Mouse (Mus musculus): ENCODE results near the gene St6galnac6. TPM values are rescaled to one million over a fixed set of nuclear protein-coding genes. Genes with fewer than 3 reads are reported as not detected.

The St6galnac6 gene
- total and polyA plus RNA-seq, 2 experiments: 38.0 to 90.0 TPM

GRCm38 (mm10) chr2:32644799-32645475, 45.4 kb downstream of the St6galnac6 start:
- peaks cover 6% of the 10 kb centered on the region for H3K4me1 ChIP-seq (ENCODE audit: control insufficient read depth, insufficient read depth, low read length)
- WGBS: 91% methylated on average over 8 of the region's 8 CpGs
- TF ChIP-seq POLR2A (IDR thresholded peaks at IDR 0.05; ENCODE audit: extremely low read depth, insufficient read depth, low read length): no peak
- no peak for TF ChIP-seq CTCF (IDR thresholded peaks at IDR 0.05; ENCODE audit: low read depth, low read length)
- H3K4me3 ChIP-seq (ENCODE audit: insufficient read depth, low read depth, low read length): no peak overlapping the region
- H3K79me2 ChIP-seq (ENCODE audit: control insufficient read depth, insufficient read depth, low read length): no peaks in the 10 kb centered on the region
- H3K27ac ChIP-seq (replicated peaks; ENCODE audit: insufficient read depth, low read depth, low read length): peak overlapping the region; percentile 33; the same call in 1 of the 2 replicates
- no peak for DNase-seq (ENCODE audit: extremely low read depth, low read depth, low spot score)
- no peaks in the 10 kb centered on the region for H3K36me3 ChIP-seq (ENCODE audit: control insufficient read depth, insufficient read depth, low read length)
- H3K9ac ChIP-seq (ENCODE audit: low read depth, low read length): no peak overlapping the region
- H3K27me3 ChIP-seq (ENCODE audit: control insufficient read depth, insufficient read depth, low read length): no peaks in the 10 kb centered on the region

GRCm38 (mm10) chr2:32645647-32646046, 46.1 kb downstream of the St6galnac6 start:
- Histone ChIP-seq H3K9ac (ENCODE audit: low read depth, low read length) (no peak overlapping the region), H3K79me2 (ENCODE audit: control insufficient read depth, insufficient read depth, low read length) (no peaks in the 10 kb centered on the region), H3K4me1 (ENCODE audit: control insufficient read depth, insufficient read depth, low read length) (peaks cover 6% of the 10 kb centered on the region), H3K27ac (replicated peaks; ENCODE audit: insufficient read depth, low read depth, low read length) (peak overlapping the region; percentile 33), H3K36me3 (ENCODE audit: control insufficient read depth, insufficient read depth, low read length) (no peaks in the 10 kb centered on the region), H3K27me3 (ENCODE audit: control insufficient read depth, insufficient read depth, low read length) (no peaks in the 10 kb centered on the region), H3K4me3 (ENCODE audit: insufficient read depth, low read depth, low read length) (no peak overlapping the region)
- WGBS: 72% methylated on average over 3 of the region's 3 CpGs
- DNase-seq (ENCODE audit: extremely low read depth, low read depth, low spot score): no peak
- TF ChIP-seq CTCF (IDR thresholded peaks at IDR 0.05; ENCODE audit: low read depth, low read length) (no peak), POLR2A (IDR thresholded peaks at IDR 0.05; ENCODE audit: extremely low read depth, insufficient read depth, low read length) (no peak)

GRCm38 (mm10) chr2:32646379-32647056, 47.0 kb downstream of the St6galnac6 start, which contains the start of gene Eng:
Gene Eng (plus strand): TSS chr2:32646595.
- Histone ChIP-seq H3K27me3 (ENCODE audit: control insufficient read depth, insufficient read depth, low read length) (no peaks in the 10 kb centered on the region), H3K79me2 (ENCODE audit: control insufficient read depth, insufficient read depth, low read length) (peaks cover 6% of the 10 kb centered on the region; the same call in 1 of the 2 replicates), H3K36me3 (ENCODE audit: control insufficient read depth, insufficient read depth, low read length) (no peaks in the 10 kb centered on the region), H3K4me1 (ENCODE audit: control insufficient read depth, insufficient read depth, low read length) (peaks cover 3% of the 10 kb centered on the region), H3K4me3 (ENCODE audit: insufficient read depth, low read depth, low read length) (peak within 1 kb of the TSS; percentile 87), H3K27ac (replicated peaks; ENCODE audit: insufficient read depth, low read depth, low read length) (peak within 1 kb of the TSS; percentile 80), H3K9ac (ENCODE audit: low read depth, low read length) (peak within 1 kb of the TSS; percentile 89)
- WGBS: 49% methylated on average over 31 of the region's 31 CpGs
- no peak for DNase-seq (ENCODE audit: extremely low read depth, low read depth, low spot score)
- 0 out of 2 replicates have a peak, but pooled peaks have one; percentile 54 for TF ChIP-seq POLR2A (IDR thresholded peaks at IDR 0.05; ENCODE audit: extremely low read depth, insufficient read depth, low read length)
- TF ChIP-seq CTCF (IDR thresholded peaks at IDR 0.05; ENCODE audit: low read depth, low read length): no peak

- Histone ChIP-seq H3K27ac (replicated peaks; ENCODE audit: insufficient read depth, low read depth, low read length) (peak overlapping the region; percentile 80), H3K4me3 (ENCODE audit: insufficient read depth, low read depth, low read length) (peak overlapping the region; percentile 87), H3K79me2 (ENCODE audit: control insufficient read depth, insufficient read depth, low read length) (peaks cover 6% of the 10 kb centered on the region; the same call in 1 of the 2 replicates), H3K9ac (ENCODE audit: low read depth, low read length) (peak overlapping the region; percentile 89), H3K4me1 (ENCODE audit: control insufficient read depth, insufficient read depth, low read length) (peaks cover 3% of the 10 kb centered on the region), H3K27me3 (ENCODE audit: control insufficient read depth, insufficient read depth, low read length) (no peaks in the 10 kb centered on the region), H3K36me3 (ENCODE audit: control insufficient read depth, insufficient read depth, low read length) (no peaks in the 10 kb centered on the region)
- 64% methylated on average over 7 of the region's 7 CpGs for WGBS
- no peak for TF ChIP-seq CTCF (IDR thresholded peaks at IDR 0.05; ENCODE audit: low read depth, low read length)
- no peak for TF ChIP-seq POLR2A (IDR thresholded peaks at IDR 0.05; ENCODE audit: extremely low read depth, insufficient read depth, low read length)
- DNase-seq (ENCODE audit: extremely low read depth, low read depth, low spot score): peak; percentile 15
These were observed 47.9 kb downstream of the St6galnac6 start for GRCm38 (mm10) chr2:32647366-32647765.

GRCm38 (mm10) chr2:32653764-32654163, 54.3 kb downstream of the St6galnac6 start:
- Histone ChIP-seq H3K4me1 (ENCODE audit: control insufficient read depth, insufficient read depth, low read length) (0 out of 2 replicates have a peak, but pooled peaks cover 2% of the 10 kb centered on the region), H3K36me3 (ENCODE audit: control insufficient read depth, insufficient read depth, low read length) (no peaks in the 10 kb centered on the region), H3K4me3 (ENCODE audit: insufficient read depth, low read depth, low read length) (no peak overlapping the region; the same call in 1 of the 2 replicates), H3K79me2 (ENCODE audit: control insufficient read depth, insufficient read depth, low read length) (peaks cover 6% of the 10 kb centered on the region; the same call in 1 of the 2 replicates), H3K9ac (ENCODE audit: low read depth, low read length) (peak overlapping the region; percentile 45), H3K27me3 (ENCODE audit: control insufficient read depth, insufficient read depth, low read length) (no peaks in the 10 kb centered on the region), H3K27ac (replicated peaks; ENCODE audit: insufficient read depth, low read depth, low read length) (peak overlapping the region; percentile 62)
- WGBS: 63% methylated on average over 7 of the region's 7 CpGs
- no peak for TF ChIP-seq CTCF (IDR thresholded peaks at IDR 0.05; ENCODE audit: low read depth, low read length)
- no peak for TF ChIP-seq POLR2A (IDR thresholded peaks at IDR 0.05; ENCODE audit: extremely low read depth, insufficient read depth, low read length)
- no peak for DNase-seq (ENCODE audit: extremely low read depth, low read depth, low spot score)

Data from liver, adult 2 months (tissue).